Mouse (Mus musculus): ENCODE results near the gene Gabrr3.

DNA sequence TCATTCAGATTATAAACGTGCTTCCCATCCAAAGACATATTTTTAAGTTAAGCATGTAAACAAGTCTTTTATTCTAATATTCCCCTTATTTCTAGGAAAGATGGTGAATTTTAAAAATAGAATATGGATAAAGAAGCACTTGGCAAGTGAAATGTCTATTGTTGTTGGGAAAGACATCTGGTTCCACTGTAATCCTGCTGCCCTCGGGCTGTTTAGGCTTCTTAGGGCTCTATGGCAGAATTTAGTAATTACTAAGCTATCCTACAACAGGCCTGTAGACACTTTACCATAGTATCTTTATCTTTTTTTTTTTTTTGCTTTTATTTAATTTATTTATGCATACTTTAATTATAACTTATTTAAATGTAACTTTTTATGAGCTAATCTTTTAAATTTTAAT is 2.7 kb downstream of the Gabrr3 start:
- TF ChIP-seq CTCF (IDR thresholded peaks at IDR 0.05; ENCODE audit: extremely low read depth, insufficient read length, insufficient replicate concordance, low read depth, low read length) (no peak), POLR2A (IDR thresholded peaks at IDR 0.05; ENCODE audit: low read depth, low read length) (no peak)
